Mouse (Mus musculus) bone marrow, adult 2 months (tissue): ENCODE data around the gene Fam81b. TPM values are rescaled to one million over a fixed set of nuclear protein-coding genes. Genes with fewer than 3 reads are reported as not detected.
"Not testable (repeated sequence)": the region's sequence is repeated elsewhere in the genome, so short reads cannot be mapped to it uniquely, and the experiment has no call there.

Experiments used
- H3K27ac ChIP-seq: fragments of 200-500 bp; 2 replicates; pipeline ENCODE4 v1.5.1; 2012; ENCODE audit warnings: low read depth, mild to moderate bottlenecking, control low read depth, inconsistent platforms, low read length; ENCODE audit not compliant: control insufficient read depth, poor library complexity, insufficient read depth
- H3K4me1 ChIP-seq: fragments of 200-500 bp; 2 replicates; pipeline ENCODE4 v1.6.1; 2011; ENCODE audit warnings: low read length; ENCODE audit not compliant: control insufficient read depth, insufficient read depth
- H3K4me3 ChIP-seq: fragments of 200-500 bp; replicated peaks from 2 replicates; pipeline ENCODE3; 2011; ENCODE audit warnings: mild to moderate bottlenecking, low read depth, low read length, control low read depth; ENCODE audit not compliant: control insufficient read depth
- CTCF ChIP-seq: fragments of 200-500 bp; IDR thresholded peaks from 2 replicates; pipeline ENCODE4 v1.5.1; 2011; ENCODE audit warnings: low read length, control low read depth; ENCODE audit not compliant: control insufficient read depth, insufficient read depth
- POLR2A ChIP-seq: fragments of 200-500 bp; IDR thresholded peaks from 2 replicates; pipeline ENCODE4 v1.6.1; 2011; ENCODE audit warnings: low read depth, mild to moderate bottlenecking, control low read depth, low read length, borderline replicate concordance; ENCODE audit not compliant: control insufficient read depth
- WGBS: fragments of 180-500 bp; shearing (Covaris S2); methylation state at CpG from one replicate; pipeline ENCODE4 v1.1.7; 2018; 5-methylcytosine and 5-hydroxymethylcytosine counted together
- polyA plus RNA-seq: library from polyadenylated mRNA; stranded (reverse); fragments of >200 nt; gene quantifications from 2 replicates; pipeline ENCODE4 v1.2.4, GENCODE M21; 2011; ENCODE audit warnings: low replicate concordance; ENCODE audit not compliant: missing spikeins, insufficient read depth, insufficient read length

The Fam81b gene
- polyA plus RNA-seq: not detected in 2 replicates

DNA sequence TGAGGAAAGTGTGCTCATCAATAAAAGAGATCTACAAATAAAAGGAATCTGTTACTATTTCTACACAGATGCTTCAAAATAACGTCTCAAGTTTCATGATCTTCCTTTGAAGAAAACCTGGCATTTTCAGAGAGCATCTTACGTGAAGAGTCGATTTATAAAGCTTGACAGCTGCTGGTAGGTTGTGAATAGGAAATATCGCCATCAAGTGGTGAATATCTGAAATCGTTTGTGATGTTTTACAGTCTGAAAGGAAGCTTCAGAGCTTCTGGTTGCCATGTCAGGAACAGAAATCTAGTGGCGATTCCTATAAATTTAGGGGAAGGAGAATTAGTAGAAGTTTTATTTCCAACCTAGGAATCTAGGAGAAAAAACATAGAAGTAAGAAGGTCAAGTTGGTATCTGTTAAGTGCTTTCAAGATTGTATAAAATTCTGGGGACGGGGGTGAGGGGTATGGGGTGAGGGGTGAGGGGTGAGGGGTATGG is at the start of gene Fam81b:
Gene Fam81b, minus strand, starts transcription at position 436 of the 486 bp plus-strand sequence.
- TF ChIP-seq POLR2A (no peak), CTCF (no peak)
- 21% methylated on average over 7 of the region's 7 CpGs for WGBS
- Histone ChIP-seq H3K4me1 (no peaks in the 10 kb centered on the region; the same call in 1 of the 2 replicates), H3K27ac (no peak within 1 kb of the TSS), H3K4me3 (no peak within 1 kb of the TSS)

DNA sequence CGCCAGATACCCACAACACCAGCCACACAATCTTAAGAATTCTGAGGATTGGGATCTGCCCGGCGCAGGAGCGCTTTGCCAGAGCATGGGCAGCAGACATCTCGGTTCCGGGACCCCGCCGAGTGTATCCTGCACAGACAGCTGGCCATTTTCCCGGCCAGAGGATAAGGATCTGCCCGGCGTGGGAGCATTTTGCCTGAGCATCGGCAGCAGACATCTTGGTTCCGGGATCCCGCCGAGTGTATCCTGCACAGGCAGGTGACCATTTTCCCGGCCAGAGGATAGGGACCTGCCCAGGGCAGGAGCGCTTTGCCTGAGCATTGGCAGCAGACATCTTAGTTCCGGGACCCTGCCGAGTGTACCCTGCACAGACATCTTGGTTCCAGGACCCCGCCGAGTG is 41.1 kb upstream of the Fam81b start:
- not testable (repeated sequence) for H3K4me3 ChIP-seq, H3K27ac ChIP-seq, H3K4me1 ChIP-seq
- 89% methylated on average over 21 of the region's 21 CpGs for WGBS

DNA sequence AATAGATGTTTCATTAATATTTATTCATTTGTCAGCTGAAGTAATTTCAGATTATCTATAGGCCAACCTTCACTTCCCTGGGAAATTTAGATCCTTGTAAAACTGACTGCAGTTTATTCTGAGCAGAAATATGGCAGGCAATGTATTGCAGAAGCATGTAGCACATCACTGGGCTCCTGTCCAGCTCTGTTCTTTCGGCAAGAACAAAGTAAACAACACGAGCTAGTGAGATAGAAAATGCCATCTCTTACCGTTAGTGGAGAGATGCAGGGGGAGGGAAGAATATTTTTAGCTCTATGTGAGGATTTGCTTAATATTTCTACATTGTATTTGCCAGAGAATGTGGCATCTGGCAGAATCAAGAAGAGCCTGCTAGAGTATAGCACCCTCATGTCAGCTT is 13.8 kb upstream of the Fam81b start:
- TF ChIP-seq POLR2A (no peak), CTCF (no peak)
- H3K4me1 ChIP-seq: no peaks in the 10 kb centered on the region
- H3K4me3 ChIP-seq: no peak overlapping the region
- 77% methylated on average over 3 of the region's 3 CpGs for WGBS
- no peak overlapping the region for H3K27ac ChIP-seq

DNA sequence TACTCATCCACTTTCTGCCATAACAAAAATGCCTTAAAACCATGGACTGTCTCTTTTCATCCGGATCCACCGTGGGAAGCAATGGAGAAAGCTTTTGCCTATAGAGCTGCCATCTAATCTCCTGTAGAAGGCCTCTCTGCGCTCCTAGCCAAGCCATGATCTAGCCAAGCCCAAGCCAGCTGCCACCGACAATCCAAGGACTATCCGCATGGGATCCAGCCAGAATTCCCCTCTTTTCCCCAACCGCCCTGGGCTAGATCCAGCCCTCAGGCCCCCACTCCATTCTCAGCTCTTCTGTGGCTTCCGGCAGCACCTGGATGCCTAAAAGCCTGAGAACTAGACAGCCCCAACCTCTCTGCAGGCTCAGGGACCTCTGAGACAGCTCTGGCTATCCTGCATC is 6.7 kb upstream of the Fam81b start:
- Histone ChIP-seq H3K4me1 (no peaks in the 10 kb centered on the region), H3K27ac (no peak overlapping the region), H3K4me3 (no peak overlapping the region)
- 87% methylated on average over 7 of the region's 7 CpGs for WGBS
- TF ChIP-seq POLR2A (no peak), CTCF (no peak)

DNA sequence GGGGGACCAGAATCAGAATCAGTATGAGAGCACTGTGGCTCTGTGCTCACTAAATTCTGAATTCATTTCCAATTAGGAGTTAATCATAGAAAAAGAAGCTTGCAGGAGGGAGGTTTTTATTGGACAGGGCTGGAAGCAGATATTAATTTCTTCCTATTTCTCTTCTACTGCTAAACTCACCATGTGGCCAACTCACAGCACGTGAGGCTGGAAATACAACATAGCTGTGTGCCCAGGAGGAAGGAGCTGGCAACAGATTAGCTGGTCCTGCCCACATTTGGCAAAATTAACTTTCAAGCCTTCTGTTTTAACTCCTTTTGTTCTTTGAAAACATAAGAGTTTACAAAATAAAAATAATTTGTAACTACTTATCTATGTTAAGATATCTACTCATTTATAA is 3.9 kb upstream of the Fam81b start:
- Histone ChIP-seq H3K4me1 (no peaks in the 10 kb centered on the region), H3K27ac (no peak overlapping the region), H3K4me3 (no peak overlapping the region)
- no peak for TF ChIP-seq POLR2A
- TF ChIP-seq CTCF: no peak
- 57% methylated on average over 1 of the region's 1 CpGs for WGBS

DNA sequence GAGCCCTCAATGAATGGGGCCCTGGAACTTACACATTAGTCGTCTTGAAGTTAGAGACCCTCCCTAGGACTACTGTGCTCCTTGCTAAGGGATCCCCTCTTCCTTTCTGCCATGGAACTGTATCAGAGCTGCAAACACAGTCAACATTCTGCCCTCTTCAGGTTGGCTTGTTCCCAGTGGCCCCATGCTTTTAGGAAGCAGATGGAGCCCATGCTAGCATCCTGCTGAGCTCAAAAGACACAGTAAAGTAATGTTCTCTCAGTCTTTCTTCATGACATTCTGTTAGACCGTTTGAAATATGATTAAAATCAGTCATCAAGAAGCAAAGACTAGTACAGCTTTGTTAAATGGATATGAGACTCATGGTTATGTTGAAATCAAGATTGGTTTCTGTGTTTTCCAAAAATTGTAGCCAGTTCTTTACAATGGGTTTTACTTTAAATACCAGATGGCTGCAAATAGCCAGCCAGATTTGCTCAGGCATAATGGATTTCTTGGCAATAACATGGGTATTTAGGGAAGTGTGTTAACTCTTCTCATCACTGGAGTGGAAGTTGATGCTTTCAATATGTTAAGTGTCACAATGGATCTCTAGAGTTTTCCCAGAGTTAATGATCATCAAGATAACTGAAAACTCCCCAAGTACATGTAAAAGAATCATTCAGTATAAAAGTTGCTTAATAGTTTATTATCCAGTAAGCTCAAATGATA is 938 bp upstream of the Fam81b start:
- no peak for TF ChIP-seq POLR2A
- no peak for TF ChIP-seq CTCF
- Histone ChIP-seq H3K4me3 (no peak overlapping the region), H3K27ac (no peak overlapping the region), H3K4me1 (no peaks in the 10 kb centered on the region)
- 49% methylated on average over 2 of the region's 2 CpGs for WGBS

DNA sequence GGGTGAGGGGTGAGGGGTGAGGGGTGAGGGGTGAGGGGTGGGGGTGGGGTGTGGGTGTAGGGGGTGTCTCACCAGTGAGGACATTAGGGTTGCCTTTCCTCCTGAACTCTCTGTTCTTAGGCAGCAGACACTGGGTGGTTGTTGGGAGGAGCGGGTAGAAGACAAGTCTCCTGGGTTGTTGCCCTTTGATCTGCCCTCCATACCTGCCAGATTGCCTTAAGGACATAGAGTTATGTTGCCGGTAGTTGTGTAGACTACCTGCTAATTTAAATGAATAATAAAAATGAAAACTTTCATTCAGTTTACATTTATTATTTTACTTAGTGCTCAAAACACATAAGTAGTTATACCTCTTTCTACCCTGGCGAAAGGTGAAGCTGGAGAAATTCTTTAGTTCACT is 369 bp upstream of the Fam81b start:
- 87% methylated on average over 3 of the region's 3 CpGs for WGBS

DNA sequence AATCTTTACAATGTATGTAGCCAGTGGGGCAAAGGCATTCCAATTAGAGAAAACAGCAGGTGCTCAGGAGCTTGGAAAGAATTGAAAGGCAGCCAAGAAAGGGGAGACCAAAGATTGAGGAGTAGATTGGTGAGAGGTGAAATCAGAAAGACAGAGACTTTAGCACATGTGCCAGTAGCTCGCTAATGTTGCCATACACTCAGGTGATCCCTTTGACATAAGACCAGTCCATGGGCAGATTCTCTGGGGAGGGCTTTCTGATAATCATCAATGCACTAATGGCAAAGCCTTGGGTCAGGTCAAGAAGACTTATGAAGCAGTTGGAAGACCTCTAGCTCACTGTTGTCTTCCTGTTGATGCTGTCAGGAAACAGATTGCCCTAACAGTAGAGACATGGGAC is 671 bp downstream of the Fam81b start:
- Histone ChIP-seq H3K4me3 (no peak overlapping the region), H3K4me1 (no peaks in the 10 kb centered on the region; the same call in 1 of the 2 replicates), H3K27ac (no peak overlapping the region)
- TF ChIP-seq POLR2A: no peak
- no peak for TF ChIP-seq CTCF
- WGBS: 76% methylated on average over 1 of the region's 1 CpGs

More for the DNA sequence above, 369 bp upstream of the Fam81b start:
- H3K4me3 ChIP-seq: no peak overlapping the region
- H3K27ac ChIP-seq: no peak overlapping the region
- TF ChIP-seq POLR2A (no peak), CTCF (no peak)
- no peaks in the 10 kb centered on the region; the same call in 1 of the 2 replicates for H3K4me1 ChIP-seq

DNA sequence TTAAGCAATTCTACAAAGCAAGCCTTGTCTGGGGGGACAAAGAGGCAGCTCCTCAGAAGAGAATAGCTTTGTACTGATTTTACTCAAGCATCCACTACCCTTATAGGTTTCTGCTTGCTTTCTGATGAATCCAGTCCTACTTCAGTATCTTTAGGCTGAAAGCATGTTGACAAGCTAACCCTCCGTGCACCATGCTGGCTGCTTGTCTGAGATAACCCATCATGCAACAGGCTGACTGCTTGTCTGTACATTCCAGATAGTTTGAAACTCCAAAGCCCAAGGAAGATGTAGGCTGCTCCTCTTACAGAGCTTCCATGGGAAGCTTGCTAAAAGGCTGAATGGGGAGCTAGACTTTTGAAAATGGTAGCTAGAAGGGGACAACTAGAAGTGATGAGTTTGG is 1.7 kb downstream of the Fam81b start:
- Histone ChIP-seq H3K27ac (no peak overlapping the region), H3K4me3 (no peak overlapping the region), H3K4me1 (no peaks in the 10 kb centered on the region; the same call in 1 of the 2 replicates)
- TF ChIP-seq POLR2A (no peak), CTCF (no peak)
- 52% methylated on average over 1 of the region's 1 CpGs for WGBS
